Mouse (Mus musculus) myocyte (in vitro differentiated cells): Measurements from ENCODE around the gene Rgl1. TPM values are rescaled to one million over a fixed set of nuclear protein-coding genes. Genes with fewer than 3 reads are reported as not detected.

Source experiments
- H3K27me3 ChIP-seq: one replicate; pipeline ENCODE4 v1.6.1; 2011; ENCODE audit not compliant: control insufficient read depth, insufficient read depth, insufficient read length
- H3K36me3 ChIP-seq: one replicate; pipeline ENCODE4 v1.6.1; 2011; ENCODE audit not compliant: control insufficient read depth, insufficient read depth
- H3K4me2 ChIP-seq: one replicate; pipeline ENCODE4 v1.6.1; 2011; ENCODE audit warnings: low read depth, control low read depth
- H3K4me3 ChIP-seq: one replicate; pipeline ENCODE4 v1.5.1; 2011; ENCODE audit warnings: mild to moderate bottlenecking, control low read depth, moderate library complexity
- H3K79me2 ChIP-seq: one replicate; pipeline ENCODE4 v1.6.1; 2011; ENCODE audit not compliant: control insufficient read depth, insufficient read depth
- H3ac ChIP-seq: one replicate; pipeline ENCODE4 v1.6.1; 2011; ENCODE audit not compliant: control insufficient read depth, insufficient read length
- CEBPB ChIP-seq: IDR thresholded peaks from 2 replicates; pipeline ENCODE4 v1.6.1; 2011; ENCODE audit warnings: mild to moderate bottlenecking, moderate library complexity; ENCODE audit not compliant: poor library complexity, insufficient read depth, severe bottlenecking
- E2F4 ChIP-seq: IDR thresholded peaks from one replicate; pipeline ENCODE4 v1.6.1; 2011; ENCODE audit warnings: mild to moderate bottlenecking, control low read depth, moderate library complexity; ENCODE audit not compliant: insufficient read depth
- MAX ChIP-seq: IDR thresholded peaks from one replicate; pipeline ENCODE4 v1.6.1; 2011; ENCODE audit warnings: low read depth, mild to moderate bottlenecking, control low read depth
- MYOD1 ChIP-seq, 3 experiments: IDR thresholded peaks; one replicate each; pipeline ENCODE4 v1.6.1; 2011; ENCODE audit warnings: control low read depth in 2 of 3, low read depth in 2 of 3, mild to moderate bottlenecking in 2 of 3, moderate library complexity in 1 of 3; ENCODE audit not compliant: insufficient read length in 2 of 3, control insufficient read depth in 1 of 3
- MYOG ChIP-seq, 3 experiments: IDR thresholded peaks; one replicate each; pipeline ENCODE4 v1.6.1; 2011; ENCODE audit warnings: control low read depth in 2 of 3, low read depth in 2 of 3, mild to moderate bottlenecking in 2 of 3; ENCODE audit not compliant: insufficient read length in 2 of 3, control insufficient read depth in 1 of 3, insufficient read depth in 1 of 3
- POLR2A ChIP-seq: IDR thresholded peaks from one replicate; pipeline ENCODE4 v1.6.1; 2011; ENCODE audit warnings: low read depth, mild to moderate bottlenecking, control low read depth, moderate library complexity; ENCODE audit not compliant: insufficient read length
- POLR2AphosphoS2 ChIP-seq: IDR thresholded peaks from one replicate; pipeline ENCODE4 v1.6.1; 2011; ENCODE audit warnings: low read depth, control low read depth; ENCODE audit not compliant: insufficient read length
- REST ChIP-seq: IDR thresholded peaks from one replicate; pipeline ENCODE4 v1.6.1; 2011; ENCODE audit warnings: mild to moderate bottlenecking, control low read depth, moderate library complexity; ENCODE audit not compliant: insufficient read depth, insufficient read length
- SRF ChIP-seq: IDR thresholded peaks from one replicate; pipeline ENCODE4 v1.6.1; 2011; ENCODE audit warnings: low read depth; ENCODE audit not compliant: control insufficient read depth, insufficient read length
- TCF12 ChIP-seq: IDR thresholded peaks from one replicate; pipeline ENCODE4 v1.6.1; 2011; ENCODE audit warnings: mild to moderate bottlenecking, control low read depth; ENCODE audit not compliant: poor library complexity, insufficient read depth, severe bottlenecking
- TCF3 ChIP-seq: IDR thresholded peaks from one replicate; pipeline ENCODE4 v1.6.1; 2011; ENCODE audit warnings: low read depth, control low read depth; ENCODE audit not compliant: insufficient read length
- USF1 ChIP-seq: IDR thresholded peaks from one replicate; pipeline ENCODE4 v1.6.1; 2011; ENCODE audit warnings: low read depth, mild to moderate bottlenecking, control low read depth, moderate library complexity
- polyA plus RNA-seq: library from polyadenylated mRNA; unstranded; fragments of >200 nt; fragmentation: generic; extraction: Trizol; gene quantifications from one replicate; pipeline ENCODE4 v1.2.1, GENCODE M21; 2012; ENCODE audit warnings: missing spikeins

Rgl1 gene
- polyA plus RNA-seq, 1 experiment = 4.3 TPM

GRCm38 (mm10) chr1:152496831-152497230, 269.3 kb downstream of the Rgl1 start:
- Histone ChIP-seq H3K79me2 (no peaks in the 10 kb centered on the region), H3K4me3 (no peak overlapping the region), H3K27me3 (no peaks in the 10 kb centered on the region), H3ac (no peak overlapping the region), H3K4me2 (no peak overlapping the region), H3K36me3 (no peaks in the 10 kb centered on the region)
- TF ChIP-seq CEBPB = no peak
- TF ChIP-seq POLR2AphosphoS2 = no peak
- TF ChIP-seq E2F4 = no peak
- no peak for TF ChIP-seq MYOG (IDR thresholded peaks at IDR 0.05; ENCODE audit: control insufficient read depth in 1 of 3, insufficient read depth in 1 of 3, insufficient read length in 2 of 3, low read depth in 2 of 3)
- TF ChIP-seq POLR2A = no peak

GRCm38 (mm10) chr1:152492258-152492657, 273.9 kb downstream of the Rgl1 start:
- Histone ChIP-seq H3K4me3 (no peak overlapping the region), H3K79me2 (no peaks in the 10 kb centered on the region), H3K4me2 (no peak overlapping the region), H3ac (no peak overlapping the region), H3K36me3 (no peaks in the 10 kb centered on the region), H3K27me3 (peaks cover 5% of the 10 kb centered on the region)
- TF ChIP-seq MYOG (IDR thresholded peaks at IDR 0.05; ENCODE audit: control insufficient read depth in 1 of 3, insufficient read depth in 1 of 3, insufficient read length in 2 of 3, low read depth in 2 of 3) (no peak), USF1 (no peak), MAX (no peak), MYOD1 (IDR thresholded peaks at IDR 0.05; ENCODE audit: control insufficient read depth in 1 of 3, insufficient read length in 2 of 3, low read depth in 2 of 3) (no peak), POLR2A (no peak)

DNA sequence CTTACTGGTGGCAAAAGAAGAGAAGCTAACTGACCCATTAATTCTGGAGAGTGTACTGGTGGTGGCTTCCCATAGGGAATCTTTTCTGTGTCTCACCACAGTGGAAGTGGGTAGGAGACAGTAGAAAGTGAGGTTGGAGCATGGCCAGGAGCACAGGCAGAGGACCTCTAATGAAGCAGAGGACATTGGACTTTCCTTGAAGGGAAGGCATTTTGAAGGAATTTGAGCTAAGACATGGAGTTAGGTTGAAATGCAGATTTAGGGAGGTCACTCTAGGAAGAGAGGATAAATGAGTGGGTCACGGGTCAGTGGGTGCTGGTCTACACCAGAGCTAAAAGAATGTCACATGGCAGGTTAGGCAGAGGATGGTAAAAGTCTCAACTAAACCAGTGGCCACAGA, 275.3 kb downstream of the Rgl1 start:
- no peak overlapping the region for H3K4me2 ChIP-seq
- TF ChIP-seq POLR2AphosphoS2 (no peak), E2F4 (no peak), TCF12 (no peak), MYOG (IDR thresholded peaks at IDR 0.05; ENCODE audit: control insufficient read depth in 1 of 3, insufficient read depth in 1 of 3, insufficient read length in 2 of 3, low read depth in 2 of 3) (no peak), TCF3 (no peak), POLR2A (no peak), USF1 (no peak), MYOD1 (IDR thresholded peaks at IDR 0.05; ENCODE audit: control insufficient read depth in 1 of 3, insufficient read length in 2 of 3, low read depth in 2 of 3) (no peak), CEBPB (no peak), REST (no peak)
- H3ac ChIP-seq = no peak overlapping the region
- H3K4me3 ChIP-seq = no peak overlapping the region
- no peaks in the 10 kb centered on the region for H3K79me2 ChIP-seq
- no peaks in the 10 kb centered on the region for H3K36me3 ChIP-seq
- H3K27me3 ChIP-seq = peaks cover 5% of the 10 kb centered on the region

DNA sequence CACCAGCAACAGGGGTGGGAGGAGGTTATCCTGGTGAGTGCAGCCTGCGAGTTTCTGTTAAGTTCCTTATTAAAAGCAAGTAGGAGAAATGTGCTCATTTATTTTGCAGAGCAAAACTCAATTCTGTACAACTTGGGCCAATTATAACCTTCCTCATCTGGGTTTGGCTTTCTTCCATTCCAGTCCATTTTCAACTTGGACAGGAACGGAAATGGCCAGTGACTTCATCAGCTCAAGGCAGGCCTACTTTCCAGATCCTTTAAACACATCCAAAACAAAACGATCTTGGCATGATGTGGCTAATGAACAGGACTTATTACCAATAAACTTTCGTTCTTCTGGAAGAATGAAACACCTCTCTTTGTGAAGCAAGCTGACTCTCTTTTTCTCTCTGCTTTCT, 290.0 kb downstream of the Rgl1 start:
- H3K79me2 ChIP-seq = no peaks in the 10 kb centered on the region
- H3K27me3 ChIP-seq = no peaks in the 10 kb centered on the region
- no peak overlapping the region for H3K4me3 ChIP-seq
- H3K36me3 ChIP-seq = no peaks in the 10 kb centered on the region
- H3ac ChIP-seq = no peak overlapping the region
- H3K4me2 ChIP-seq = no peak overlapping the region
- TF ChIP-seq TCF12 = no peak

- Histone ChIP-seq H3K79me2 (no peaks in the 10 kb centered on the region), H3K27me3 (no peaks in the 10 kb centered on the region), H3ac (no peak overlapping the region), H3K4me2 (no peak overlapping the region), H3K4me3 (no peak overlapping the region), H3K36me3 (no peaks in the 10 kb centered on the region)
- TF ChIP-seq POLR2AphosphoS2 = no peak
- TF ChIP-seq CEBPB = no peak
- TF ChIP-seq REST = no peak
- no peak for TF ChIP-seq SRF
- no peak for TF ChIP-seq TCF3
- TF ChIP-seq POLR2A = no peak
- no peak for TF ChIP-seq TCF12
- no peak for TF ChIP-seq USF1
- TF ChIP-seq MYOG (IDR thresholded peaks at IDR 0.05; ENCODE audit: control insufficient read depth in 1 of 3, insufficient read depth in 1 of 3, insufficient read length in 2 of 3, low read depth in 2 of 3) = no peak
Measured at GRCm38 (mm10) chr1:152468443-152468842, 297.7 kb downstream of the Rgl1 start.

Other genes starting within 250 kb of the Rgl1 start
- not detected for gene Apobec4, start 15.8 kb downstream of the Rgl1 start, polyA plus RNA-seq
- gene Arpc5, start 191 bp upstream of the Rgl1 start, polyA plus RNA-seq = 44.7 TPM
- 0.07 TPM for gene Ncf2, start 33.8 kb upstream of the Rgl1 start, polyA plus RNA-seq
- gene Smg7, start 136.3 kb upstream of the Rgl1 start, polyA plus RNA-seq = 13.6 TPM
- gene Nmnat2, start 188.6 kb upstream of the Rgl1 start, polyA plus RNA-seq = 2.1 TPM